Mouse (Mus musculus) cerebellum, adult 2 months (tissue): ENCODE results near the gene Kmt5b.

Experiments used
- CTCF ChIP-seq: fragments of 200-500 bp; IDR thresholded peaks from 2 replicates; pipeline ENCODE4 v1.5.1; 2011; ENCODE audit warnings: low read depth, mild to moderate bottlenecking, control low read depth, low read length, moderate library complexity, borderline replicate concordance; ENCODE audit not compliant: insufficient read depth
- POLR2A ChIP-seq: fragments of 200-500 bp; IDR thresholded peaks from 2 replicates; pipeline ENCODE4 v1.6.1; 2011; ENCODE audit warnings: low read length, control low read depth, borderline replicate concordance; ENCODE audit not compliant: insufficient read depth

DNA sequence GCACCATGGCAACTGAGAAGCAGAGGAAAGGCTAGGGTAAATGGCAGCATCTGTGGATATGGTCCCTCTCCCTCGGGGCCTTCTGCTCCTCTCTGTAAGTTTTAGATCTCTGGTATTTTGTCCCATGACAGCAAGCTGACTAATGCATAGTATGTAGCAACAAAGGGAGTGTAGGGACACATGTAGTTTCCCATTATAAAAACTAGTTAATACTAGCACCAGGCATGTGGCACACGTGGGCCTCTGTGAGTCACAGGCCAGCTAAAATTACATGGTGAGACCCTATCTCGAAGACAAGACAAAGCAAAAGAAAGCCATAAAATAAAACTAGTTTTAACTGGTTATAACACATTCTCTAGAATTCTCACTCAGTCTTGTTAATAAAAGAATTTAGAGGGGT, 71.7 kb downstream of the Kmt5b start:
- TF ChIP-seq CTCF (no peak), POLR2A (no peak)
